ENCODE assay signal across 16 mouse cellular contexts in genomic region chr16:34031565-34031964, GRCm38 (mm10).
DNase-seq lines count a peak whose midpoint lies in the region; ATAC-seq and TF ChIP-seq lines count a peak whose summit lies in the region.
"Had no signal": no experiment of that assay in that cellular context is flagged by ENCODE, and none has a peak within 500 bp of the region (broad histone marks: within the 10 kb centered on the region; RNA-seq: fewer than 3 reads in every experiment).

No protein-coding gene starts in this region.

- peaks cover 61% of the 10 kb centered on the region for H3K36me3 ChIP-seq in forebrain, embryonic 10.5 days (replicated peaks)
- H3K36me3 ChIP-seq in forebrain, embryonic 12.5 days (replicated peaks): peaks cover 76% of the 10 kb centered on the region
- H3K36me3 ChIP-seq in midbrain, embryonic 10.5 days: peaks cover 69% of the 10 kb centered on the region
- H3K36me3 ChIP-seq in midbrain, embryonic 16.5 days (ENCODE audit: control insufficient read depth, insufficient read depth, low read length): peaks cover 38% of the 10 kb centered on the region
- 0 out of 2 replicates have a peak, but pooled peaks cover 5% of the 10 kb centered on the region for H3K36me3 ChIP-seq in intestine, embryonic 16.5 days (ENCODE audit: control insufficient read depth, insufficient read depth, low read length)
- H3K36me3 ChIP-seq in small intestine, adult 2 months (ENCODE audit: control insufficient read depth, insufficient read depth, low read length): peaks cover 63% of the 10 kb centered on the region
- peaks cover 75% of the 10 kb centered on the region for H3K36me3 ChIP-seq in embryonic facial prominence, embryonic 10.5 days (replicated peaks)

- no peak for TF ChIP-seq CTCF in small intestine, adult 2 months (IDR thresholded peaks at IDR 0.05; ENCODE audit: extremely low read depth, insufficient read length, insufficient replicate concordance, low read depth, low read length)

- no peak for TF ChIP-seq POLR2A in small intestine, adult 2 months (IDR thresholded peaks at IDR 0.05; ENCODE audit: low read depth, low read length)

- H3K9me3 ChIP-seq in forebrain, embryonic 10.5 days: no peaks in the 10 kb centered on the region
- no peaks in the 10 kb centered on the region for H3K9me3 ChIP-seq in forebrain, embryonic 12.5 days
- H3K9me3 ChIP-seq in midbrain, embryonic 10.5 days (replicated peaks): no peaks in the 10 kb centered on the region
- H3K9me3 ChIP-seq in midbrain, embryonic 16.5 days (replicated peaks; ENCODE audit: control insufficient read depth, low read length, poor library complexity, severe bottlenecking): no peaks in the 10 kb centered on the region
- H3K9me3 ChIP-seq in intestine, embryonic 16.5 days (ENCODE audit: control insufficient read depth, low read length): no peaks in the 10 kb centered on the region
- no peaks in the 10 kb centered on the region for H3K9me3 ChIP-seq in embryonic facial prominence, embryonic 10.5 days
- H3K9me3 ChIP-seq: forebrain, embryonic 13.5 days; hindbrain, embryonic 13.5 days; lung, embryonic 15.5 days had no signal

- H3K4me3 ChIP-seq in forebrain, embryonic 10.5 days: no peak overlapping the region
- no peak overlapping the region for H3K4me3 ChIP-seq in forebrain, embryonic 12.5 days (replicated peaks)
- H3K4me3 ChIP-seq in midbrain, embryonic 10.5 days: no peak overlapping the region
- H3K4me3 ChIP-seq in midbrain, embryonic 16.5 days (ENCODE audit: low read depth, low read length): no peak overlapping the region
- H3K4me3 ChIP-seq in intestine, embryonic 16.5 days (ENCODE audit: low read length): no peak overlapping the region
- no peak overlapping the region for H3K4me3 ChIP-seq in small intestine, adult 2 months (ENCODE audit: low read depth, low read length)
- no peak overlapping the region for H3K4me3 ChIP-seq in embryonic facial prominence, embryonic 10.5 days
- H3K4me3 ChIP-seq: forebrain, embryonic 13.5 days; hindbrain, embryonic 13.5 days; lung, embryonic 15.5 days; myocyte had no signal

- DNase-seq in forebrain, embryonic 10.5 days (ENCODE audit: extremely low spot score, low spot score): no peak
- no peak for DNase-seq in midbrain, embryonic 10.5 days (ENCODE audit: low spot score)
- no peak for DNase-seq in frontal cortex, postnatal 14 days (ENCODE audit: low spot score in 2 of 2)
- no peak for DNase-seq in embryonic facial prominence, embryonic 10.5 days (ENCODE audit: low spot score)
- DNase-seq: adrenal gland, postnatal 14 days; cerebellum, adult 2 months; kidney, adult 9 months; thymus, adult 18-20 months had no signal

- peaks cover 9% of the 10 kb centered on the region for H3K4me1 ChIP-seq in forebrain, embryonic 10.5 days
- no peaks in the 10 kb centered on the region for H3K4me1 ChIP-seq in forebrain, embryonic 12.5 days
- H3K4me1 ChIP-seq in midbrain, embryonic 10.5 days: no peaks in the 10 kb centered on the region
- no peaks in the 10 kb centered on the region for H3K4me1 ChIP-seq in midbrain, embryonic 16.5 days (ENCODE audit: control insufficient read depth, insufficient read depth, low read length)
- H3K4me1 ChIP-seq in intestine, embryonic 16.5 days (ENCODE audit: control insufficient read depth, insufficient read depth, low read length): peaks cover 17% of the 10 kb centered on the region
- H3K4me1 ChIP-seq in small intestine, adult 2 months (ENCODE audit: control insufficient read depth, insufficient read depth, insufficient read length, low read length): peaks cover 19% of the 10 kb centered on the region
- H3K4me1 ChIP-seq in embryonic facial prominence, embryonic 10.5 days: 0 out of 2 replicates have a peak, but pooled peaks cover 5% of the 10 kb centered on the region
- H3K4me1 ChIP-seq: forebrain, embryonic 13.5 days; hindbrain, embryonic 13.5 days had no signal

- no peaks in the 10 kb centered on the region for H3K27me3 ChIP-seq in forebrain, embryonic 10.5 days (ENCODE audit: poor library complexity, severe bottlenecking)
- no peaks in the 10 kb centered on the region for H3K27me3 ChIP-seq in forebrain, embryonic 12.5 days
- H3K27me3 ChIP-seq in midbrain, embryonic 10.5 days (ENCODE audit: low read depth, poor library complexity, severe bottlenecking): no peaks in the 10 kb centered on the region
- no peaks in the 10 kb centered on the region for H3K27me3 ChIP-seq in midbrain, embryonic 16.5 days (ENCODE audit: control insufficient read depth, insufficient read depth, low read depth, low read length)
- H3K27me3 ChIP-seq in intestine, embryonic 16.5 days (replicated peaks; ENCODE audit: control insufficient read depth, insufficient read depth, low read length): no peaks in the 10 kb centered on the region
- H3K27me3 ChIP-seq in small intestine, adult 2 months (ENCODE audit: control insufficient read depth, insufficient read depth, low read length): no peaks in the 10 kb centered on the region
- H3K27me3 ChIP-seq in embryonic facial prominence, embryonic 10.5 days (replicated peaks; ENCODE audit: low read depth, poor library complexity, severe bottlenecking): no peaks in the 10 kb centered on the region
- H3K27me3 ChIP-seq: forebrain, embryonic 13.5 days; hindbrain, embryonic 13.5 days; lung, embryonic 15.5 days had no signal

- no peak for ATAC-seq in forebrain, embryonic 12.5 days (ENCODE audit: low FRiP score)
- ATAC-seq in midbrain, embryonic 16.5 days: no peak
- peak; percentile 39; the same call in 1 of the 2 replicates for ATAC-seq in intestine, embryonic 16.5 days
- ATAC-seq: forebrain, embryonic 13.5 days had no signal

- no peak overlapping the region for H3K9ac ChIP-seq in forebrain, embryonic 12.5 days
- no peak overlapping the region for H3K9ac ChIP-seq in midbrain, embryonic 16.5 days (ENCODE audit: low read depth, low read length)
- H3K9ac ChIP-seq in intestine, embryonic 16.5 days (ENCODE audit: low read depth, low read length): no peak overlapping the region
- H3K9ac ChIP-seq: forebrain, embryonic 13.5 days; hindbrain, embryonic 13.5 days; lung, embryonic 15.5 days had no signal

- H3K27ac ChIP-seq in forebrain, embryonic 10.5 days: peak overlapping the region; percentile 58
- H3K27ac ChIP-seq in forebrain, embryonic 12.5 days: no peak overlapping the region
- peak overlapping the region; percentile 28; the same call in 1 of the 2 replicates for H3K27ac ChIP-seq in midbrain, embryonic 10.5 days (replicated peaks)
- H3K27ac ChIP-seq in midbrain, embryonic 16.5 days (ENCODE audit: low read length): no peak overlapping the region
- H3K27ac ChIP-seq in intestine, embryonic 16.5 days (ENCODE audit: low read length): no peak overlapping the region
- H3K27ac ChIP-seq in small intestine, adult 2 months (ENCODE audit: insufficient read depth, low read depth, low read length): peak overlapping the region; percentile 1; the same call in 1 of the 2 replicates
- no peak overlapping the region; the same call in 1 of the 2 replicates for H3K27ac ChIP-seq in embryonic facial prominence, embryonic 10.5 days (replicated peaks)
- H3K27ac ChIP-seq: forebrain, embryonic 13.5 days; hindbrain, embryonic 13.5 days had no signal

- H3K4me2 ChIP-seq in forebrain, embryonic 12.5 days: no peak overlapping the region
- H3K4me2 ChIP-seq in midbrain, embryonic 16.5 days (ENCODE audit: low read length): no peak overlapping the region
- H3K4me2 ChIP-seq in intestine, embryonic 16.5 days (ENCODE audit: low read depth, low read length): no peak overlapping the region
- H3K4me2 ChIP-seq: forebrain, embryonic 13.5 days; hindbrain, embryonic 13.5 days; lung, embryonic 15.5 days had no signal

- WGBS in forebrain, embryonic 10.5 days: 88% methylated on average over 9 of the region's 9 CpGs
- WGBS in forebrain, embryonic 12.5 days: 87% methylated on average over 9 of the region's 9 CpGs
- WGBS in midbrain, embryonic 10.5 days: 88% methylated on average over 9 of the region's 9 CpGs
- WGBS in midbrain, embryonic 16.5 days: 77% methylated on average over 9 of the region's 9 CpGs
- WGBS in intestine, embryonic 16.5 days: 67% methylated on average over 9 of the region's 9 CpGs
- 88% methylated on average over 9 of the region's 9 CpGs for WGBS in small intestine, adult 2 months
- WGBS in embryonic facial prominence, embryonic 10.5 days: 92% methylated on average over 9 of the region's 9 CpGs

Comparison
In these comparisons a context has a peak if more than half of its experiments do, and no peak if none do; other contexts are left out.
1. H3K27ac ChIP-seq: peak in forebrain, embryonic 10.5 days (single experiment), midbrain, embryonic 10.5 days (single experiment) and small intestine, adult 2 months (single experiment); none in forebrain, embryonic 12.5 days (single experiment), midbrain, embryonic 16.5 days (single experiment), intestine, embryonic 16.5 days (single experiment) and embryonic facial prominence, embryonic 10.5 days (single experiment).